Mouse (Mus musculus): ENCODE results near the gene Plxna2. TPM values are rescaled to one million over a fixed set of nuclear protein-coding genes. Genes with fewer than 3 reads are reported as not detected.

Gene Plxna2
- 2.0 and 2.2 TPM in 2 replicates for polyA plus RNA-seq (2012; rRNA removed)

DNA sequence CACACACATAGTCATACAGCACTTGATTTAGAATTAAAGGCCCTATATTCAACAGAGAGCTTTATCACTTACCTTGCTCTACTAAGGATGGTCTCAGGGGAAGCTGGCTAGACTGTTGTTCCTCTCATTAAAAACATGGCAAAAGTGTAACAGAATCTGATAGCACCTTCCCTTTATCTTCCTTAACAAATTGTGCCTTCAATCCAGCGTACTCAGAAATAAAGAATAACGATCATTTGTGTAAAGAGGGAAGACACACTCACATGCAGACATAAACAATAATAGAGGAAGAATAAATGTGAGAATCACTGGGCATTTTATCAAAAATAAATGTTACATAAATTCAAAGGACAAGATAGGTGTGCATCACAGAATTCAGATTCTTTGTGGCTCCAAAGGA lies at the start of gene Plxna2:
Gene Plxna2 (plus strand): TSS at position 301 of the 400 bp plus-strand sequence.

Data from liver, embryonic 18 days (tissue).